Mouse (Mus musculus) ES-E14 (cell line): ENCODE data around the gene Prkcz. TPM values are rescaled to one million over a fixed set of nuclear protein-coding genes. Genes with fewer than 3 reads are reported as not detected.

Experiments
- DNase-seq: peaks from one replicate; pipeline ENCODE4 v3.0.0-alpha.2; 2013; ENCODE audit warnings: low read depth, low spot score
- H3K27ac ChIP-seq: 2 replicates; pipeline ENCODE4 v1.5.1; 2012; ENCODE audit warnings: low read depth, mild to moderate bottlenecking, low read length, moderate library complexity, mixed read lengths; ENCODE audit not compliant: poor library complexity, insufficient read depth, severe bottlenecking
- H3K36me3 ChIP-seq: 2 replicates; pipeline ENCODE4 v1.6.1; 2012; ENCODE audit warnings: mild to moderate bottlenecking, low read length, moderate library complexity, mixed read lengths; ENCODE audit not compliant: control insufficient read depth, poor library complexity, insufficient read depth, severe bottlenecking
- H3K4me1 ChIP-seq, 2 experiments: fragments of 150-350 bp in 1 of 2; sonication (generic) in 1 of 2; 2 replicates each; pipeline ENCODE4 v1.6.1; 2012; ENCODE audit warnings: low read length in 2 of 2, mild to moderate bottlenecking in 1 of 2, mixed read lengths in 1 of 2; ENCODE audit not compliant: control insufficient read depth in 2 of 2, insufficient read depth in 2 of 2, poor library complexity in 1 of 2
- H3K4me3 ChIP-seq, 2 experiments: fragments of 150-350 bp in 1 of 2; sonication (generic) in 1 of 2; 2 replicates each; pipeline ENCODE4 v1.5.1; 2012; ENCODE audit warnings: low read length in 2 of 2, low read depth in 1 of 2, mild to moderate bottlenecking in 1 of 2, mixed read lengths in 1 of 2; ENCODE audit not compliant: insufficient read depth in 1 of 2, poor library complexity in 1 of 2, severe bottlenecking in 1 of 2
- H3K9ac ChIP-seq: 2 replicates; pipeline ENCODE4 v1.6.1; 2012; ENCODE audit warnings: low read depth, mild to moderate bottlenecking, low read length, mixed read lengths; ENCODE audit not compliant: poor library complexity, insufficient read depth, severe bottlenecking
- H3K9me3 ChIP-seq: fragments of 150-350 bp; sonication (generic); 2 replicates; pipeline ENCODE4 v1.6.1; 2012; ENCODE audit warnings: low read depth, mild to moderate bottlenecking, low read length; ENCODE audit not compliant: control insufficient read depth, insufficient read depth
- CHD2 ChIP-seq: IDR thresholded peaks from 2 replicates; pipeline ENCODE4 v1.6.1; 2014; ENCODE audit warnings: mild to moderate bottlenecking, low read depth, low read length, inconsistent platforms
- HCFC1 ChIP-seq: IDR thresholded peaks from 2 replicates; pipeline ENCODE4 v1.6.1; 2012; ENCODE audit warnings: low read length, inconsistent platforms, borderline replicate concordance; ENCODE audit not compliant: insufficient read depth
- MAFK ChIP-seq: IDR thresholded peaks from 2 replicates; pipeline ENCODE4 v1.6.1; 2014; ENCODE audit warnings: mild to moderate bottlenecking, low read depth, low read length, inconsistent platforms; ENCODE audit not compliant: insufficient read depth
- ZC3H11A ChIP-seq: IDR thresholded peaks from 2 replicates; pipeline ENCODE4 v1.6.1; 2012; ENCODE audit warnings: low read depth, mild to moderate bottlenecking, inconsistent platforms, low read length, borderline replicate concordance
- ZNF384 ChIP-seq: IDR thresholded peaks from 2 replicates; pipeline ENCODE4 v1.6.1; 2012; ENCODE audit warnings: low read depth, low read length, inconsistent platforms
- in situ Hi-C, 2 experiments: fragments of 600-800 bp; cut with MboI; formaldehyde crosslinking; loops; one replicate each; pipeline ENCODE4 v1.15.1; 2025; ENCODE audit warnings: low sequenced_read_pairs in 2 of 2, inconsistent platforms in 1 of 2; ENCODE audit not compliant: unreplicated experiment in 2 of 2
- total RNA-seq: library from RNA; depleted of rRNA; stranded (reverse); fragments of 300-350 nt; gene quantifications from 2 replicates; pipeline ENCODE4 v1.2.3, GENCODE M21; 2012

Gene Prkcz
- total RNA-seq, 1 experiment: 17.0 TPM

DNA sequence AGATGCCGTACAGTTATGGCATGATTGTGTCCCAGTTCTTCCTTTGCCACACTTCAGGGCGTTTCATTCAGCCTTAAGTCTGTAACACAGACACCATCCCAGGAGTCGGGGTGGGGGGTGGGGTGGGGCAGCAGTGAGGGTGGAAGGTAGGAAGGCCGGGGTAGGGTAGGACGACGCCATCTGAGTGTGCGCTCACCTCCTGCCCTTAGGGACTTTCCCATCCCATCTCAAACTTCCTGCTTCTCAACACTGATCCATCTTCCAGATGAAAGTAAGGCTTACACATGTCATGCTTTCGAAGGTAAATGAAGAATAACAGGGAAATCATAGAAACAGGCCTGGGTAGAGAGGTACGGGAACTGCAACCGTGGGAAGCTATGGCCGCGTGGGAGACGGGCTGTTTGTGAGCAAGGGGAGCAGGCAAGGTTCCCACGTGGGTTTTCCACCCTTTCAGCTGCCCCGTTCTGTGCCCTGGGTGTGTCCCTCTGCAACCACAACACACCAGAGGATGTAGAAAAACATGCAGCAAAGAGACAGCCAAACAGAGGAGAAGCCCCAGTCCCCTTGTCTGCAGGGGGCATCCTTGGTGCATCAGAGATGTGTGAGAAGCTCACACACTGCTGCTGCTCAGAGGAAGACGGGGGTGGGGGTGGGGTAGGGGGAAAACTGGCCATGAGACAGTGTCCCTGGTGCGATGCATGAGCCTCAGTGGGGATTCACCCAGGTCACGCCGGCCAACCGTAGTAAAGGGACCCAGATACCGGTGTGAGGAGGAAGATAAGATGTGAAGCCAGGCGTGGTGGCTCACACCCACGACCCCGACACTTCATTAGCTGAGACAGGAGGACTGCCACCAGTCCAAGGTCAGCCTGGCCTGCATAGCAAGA lies 54.6 kb downstream of the Prkcz start:
- H3K36me3 ChIP-seq: no peaks in the 10 kb centered on the region
- H3K27ac ChIP-seq: no peak overlapping the region
- H3K9me3 ChIP-seq: no peaks in the 10 kb centered on the region
- in situ Hi-C loops: no loop called here
- no peak overlapping the region for H3K9ac ChIP-seq
- no peak for DNase-seq
- no peak overlapping the region for H3K4me3 ChIP-seq
- TF ChIP-seq HCFC1: no peak
- TF ChIP-seq ZNF384: no peak
- TF ChIP-seq CHD2: no peak
- no peak for TF ChIP-seq ZC3H11A
- TF ChIP-seq MAFK: no peak
- peaks cover 4 to 7% of the 10 kb centered on the region in 2 experiments; a peak in 1 of 4 replicates for H3K4me1 ChIP-seq

DNA sequence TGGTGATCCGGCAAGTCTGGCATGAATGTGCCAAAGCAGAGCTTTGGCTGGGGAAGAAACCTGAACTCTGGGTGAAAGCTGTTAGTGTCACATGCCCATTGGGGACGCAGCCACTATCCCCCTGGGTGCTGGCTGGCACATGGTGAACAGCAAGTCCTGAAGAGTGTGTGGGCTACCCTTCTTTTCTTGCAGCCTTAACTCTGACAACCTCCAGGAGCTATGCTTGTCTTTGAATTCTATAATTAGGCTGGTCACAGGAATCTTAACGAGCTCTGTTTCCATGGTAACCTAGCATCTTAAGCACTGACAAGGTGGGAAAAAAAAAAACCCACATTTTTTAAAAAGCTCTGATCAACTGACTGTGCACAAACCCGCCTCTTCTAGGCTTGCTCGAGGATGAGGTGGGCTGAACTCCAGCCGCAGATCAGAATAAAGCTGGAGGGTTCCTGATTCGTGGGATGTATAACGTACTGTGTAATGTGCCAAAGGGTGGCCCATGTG lies 55.6 kb downstream of the Prkcz start:
- in situ Hi-C loops: no loop called here
- Histone ChIP-seq H3K36me3 (no peaks in the 10 kb centered on the region), H3K4me3 (no peak overlapping the region), H3K4me1 (peaks cover 4 to 12% of the 10 kb centered on the region in 2 experiments; a peak in 1 of 4 replicates), H3K9ac (no peak overlapping the region), H3K9me3 (no peaks in the 10 kb centered on the region), H3K27ac (no peak overlapping the region)
- no peak for TF ChIP-seq ZC3H11A
- no peak for TF ChIP-seq HCFC1
- DNase-seq: no peak

DNA sequence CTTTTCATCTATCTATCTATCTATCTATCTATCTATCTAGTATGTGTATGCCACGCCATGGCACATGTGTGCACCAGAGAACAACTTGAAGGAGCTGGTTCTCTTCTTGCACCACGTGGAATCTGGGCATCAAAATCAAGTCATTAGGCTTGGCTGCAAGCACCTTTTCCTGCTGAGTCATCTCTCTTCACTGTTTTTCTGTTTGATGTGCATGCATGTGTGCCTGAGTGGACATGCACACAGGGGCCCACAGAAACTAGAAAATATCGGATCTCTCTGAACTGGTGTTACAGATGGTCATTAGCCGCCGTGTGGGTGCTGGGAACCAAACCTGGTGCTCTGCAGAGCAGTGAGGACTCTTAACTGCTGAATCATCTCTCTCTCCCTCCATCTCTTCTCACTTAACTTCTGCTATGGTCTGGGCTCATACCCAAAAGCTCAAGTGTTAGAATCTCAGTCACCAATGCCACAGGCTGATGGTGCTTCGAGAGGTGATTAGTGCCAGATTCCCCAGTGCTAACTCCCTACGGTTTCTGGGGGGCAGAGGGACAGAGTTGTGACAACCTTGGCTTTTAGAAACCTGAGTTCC lies 56.6 kb downstream of the Prkcz start:
- Histone ChIP-seq H3K27ac (no peak overlapping the region), H3K9me3 (no peaks in the 10 kb centered on the region), H3K4me3 (no peak overlapping the region), H3K9ac (no peak overlapping the region), H3K4me1 (peaks cover 4 to 18% of the 10 kb centered on the region in 2 experiments; a peak in 1 of 4 replicates), H3K36me3 (no peaks in the 10 kb centered on the region)
- DNase-seq: no peak
- in situ Hi-C loops: no loop called here
- TF ChIP-seq MAFK (0 out of 2 replicates have a peak, but pooled peaks have one; percentile 35), HCFC1 (no peak), CHD2 (no peak), ZC3H11A (no peak), ZNF384 (no peak)

DNA sequence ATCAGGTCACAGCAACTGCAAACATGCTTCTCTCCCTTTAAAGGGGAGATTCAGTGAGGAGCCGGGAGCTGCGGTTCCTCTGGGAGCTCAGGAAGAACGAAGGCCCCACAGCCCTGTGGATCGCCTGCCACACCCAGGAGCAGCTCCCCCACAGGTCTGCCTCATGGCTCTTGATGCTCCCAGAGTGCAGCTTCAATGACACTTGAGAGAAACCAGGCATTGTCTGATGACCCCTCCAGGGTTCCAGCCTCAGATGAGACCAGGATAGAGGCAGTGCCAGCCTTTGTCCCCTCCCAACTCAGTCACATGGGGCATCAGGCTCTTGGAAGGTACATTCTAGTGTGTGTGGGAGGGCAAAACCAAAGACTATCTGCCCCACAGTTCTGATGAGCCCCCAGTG lies 59.2 kb downstream of the Prkcz start:
- Histone ChIP-seq H3K36me3 (no peaks in the 10 kb centered on the region), H3K27ac (no peak overlapping the region), H3K4me3 (no peak overlapping the region), H3K9ac (no peak overlapping the region), H3K4me1 (peaks cover 0 to 15% of the 10 kb centered on the region in 2 experiments; a peak in 1 of 4 replicates), H3K9me3 (no peaks in the 10 kb centered on the region)
- TF ChIP-seq HCFC1 (no peak), CHD2 (no peak)
- in situ Hi-C loops: no loop called here
- no peak for DNase-seq
